Mouse (Mus musculus): ENCODE results near the gene Aktip.

Aktip gene

DNA sequence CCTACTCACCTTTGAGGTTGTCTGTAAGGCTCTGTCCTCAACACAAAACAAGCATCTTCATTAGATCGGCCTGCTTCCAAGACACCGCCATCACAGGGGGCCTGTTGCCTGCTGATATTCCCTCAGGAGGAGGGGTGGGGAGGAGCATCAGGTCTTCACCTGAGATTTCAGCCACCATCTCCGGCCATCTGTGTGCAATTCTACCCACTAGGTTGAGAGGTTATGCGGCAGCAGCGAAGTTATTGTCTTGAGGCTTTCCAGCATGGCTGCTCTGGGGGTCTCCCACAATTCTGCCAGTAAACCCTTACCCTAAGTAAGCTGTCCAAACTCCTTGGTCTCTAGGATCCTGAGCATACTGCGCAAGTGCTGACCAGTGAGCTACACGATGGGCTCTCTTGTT is at the start of gene Aktip:
TSS of gene Aktip (minus strand) at position 101 of the 400 bp plus-strand sequence.
- no peak for DNase-seq (ENCODE audit: low read depth)

DNA sequence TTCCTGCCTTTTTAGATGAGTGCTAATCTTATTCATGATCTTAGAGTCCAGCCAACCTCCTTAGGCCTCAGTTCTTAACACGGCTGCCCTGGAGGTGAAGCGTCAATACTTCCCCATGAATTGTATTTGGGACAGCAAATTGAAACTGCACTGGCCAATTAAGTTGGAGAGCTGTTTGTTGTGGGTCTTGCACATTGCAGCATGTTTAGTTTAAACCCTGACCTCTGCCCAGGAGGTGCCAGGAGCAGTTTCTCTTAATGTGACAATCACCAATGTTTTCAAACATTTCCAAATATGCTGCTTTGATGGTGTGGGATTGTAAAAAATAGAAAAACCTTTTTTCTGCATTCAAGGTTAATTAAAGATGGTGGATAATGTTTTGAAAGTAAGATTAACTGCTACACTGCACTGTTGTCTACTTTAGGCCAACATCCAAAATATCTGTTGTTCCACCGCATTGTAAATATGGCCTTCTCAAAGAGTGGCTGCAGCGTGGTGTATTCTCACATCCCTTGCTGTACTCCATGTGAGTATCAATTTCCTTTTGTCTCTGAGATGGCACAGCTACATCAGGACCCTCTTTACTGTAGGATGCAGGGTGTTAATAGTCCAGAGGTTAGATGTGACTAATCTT is 46.2 kb upstream of the Aktip start:
- DNase-seq (ENCODE audit: low read depth) = no peak

DNA sequence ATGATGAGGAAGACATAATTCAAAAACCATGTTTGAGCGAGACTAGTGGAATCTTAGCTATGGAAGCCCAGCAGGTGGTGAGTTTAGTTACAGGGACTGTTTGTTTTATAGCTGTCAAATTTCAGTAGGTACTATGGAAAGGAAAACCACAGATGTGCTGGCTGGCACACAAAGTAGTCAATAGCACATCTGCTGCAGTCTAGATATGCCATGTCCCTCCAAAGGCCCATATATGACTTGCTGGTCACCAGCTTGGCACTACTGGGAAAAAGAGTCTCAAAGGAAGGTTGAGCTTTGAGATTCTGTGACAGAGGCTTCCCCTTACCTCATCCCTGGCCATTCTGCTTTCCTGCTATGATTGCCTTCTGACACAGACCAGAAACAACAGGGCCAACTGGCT is 42.9 kb upstream of the Aktip start:
- no peak for DNase-seq (ENCODE audit: low read depth)

DNA sequence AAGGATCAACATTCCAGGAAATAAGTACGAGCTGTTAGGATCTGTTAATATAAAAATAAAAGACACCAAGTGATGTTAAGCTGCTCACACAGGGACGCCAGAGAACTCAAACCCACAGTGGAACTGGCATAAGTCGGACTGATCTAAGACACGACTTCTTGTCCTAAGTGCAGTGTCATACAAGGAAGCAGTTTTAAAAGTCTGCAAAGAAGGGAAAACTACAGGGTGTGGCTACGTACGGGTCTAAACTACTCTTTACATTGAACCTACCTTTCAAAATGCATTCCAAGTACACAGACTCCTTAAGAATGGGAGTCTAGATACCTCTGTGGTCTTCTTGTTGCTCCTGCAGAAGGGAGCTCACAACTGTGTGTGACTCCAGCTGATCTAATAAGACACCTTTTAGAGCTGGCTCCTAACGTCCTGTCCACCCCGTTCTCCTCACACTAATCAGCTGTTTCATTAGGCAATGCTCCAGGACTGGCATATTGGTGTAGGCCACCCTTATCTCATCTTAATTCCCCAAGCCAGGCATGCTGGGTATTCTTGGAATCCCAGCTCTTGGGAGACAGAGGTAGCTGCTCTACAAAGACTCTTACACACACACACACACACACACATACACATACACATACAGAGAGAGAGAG is 42.2 kb upstream of the Aktip start:
- no peak for DNase-seq (ENCODE audit: low read depth)

DNA sequence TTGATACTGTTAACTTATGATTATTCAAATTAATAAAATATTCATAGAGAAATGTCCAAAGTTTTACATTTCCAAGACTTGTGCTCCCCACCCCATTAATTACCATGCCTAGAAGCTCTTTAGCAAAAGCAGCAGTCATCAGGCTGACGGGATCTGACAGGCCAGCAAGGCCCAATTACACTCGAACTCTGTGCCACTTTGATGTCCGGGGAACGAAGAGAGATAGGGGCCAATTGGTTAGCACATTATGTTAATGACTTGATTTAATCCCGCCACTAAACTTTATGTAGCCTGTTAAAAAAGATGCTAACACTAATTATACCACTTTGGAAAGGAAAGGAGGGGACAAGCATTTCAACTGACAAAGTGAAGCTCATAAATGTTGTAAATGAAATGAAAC is 41.6 kb upstream of the Aktip start:
- no peak for DNase-seq (ENCODE audit: low read depth)

DNA sequence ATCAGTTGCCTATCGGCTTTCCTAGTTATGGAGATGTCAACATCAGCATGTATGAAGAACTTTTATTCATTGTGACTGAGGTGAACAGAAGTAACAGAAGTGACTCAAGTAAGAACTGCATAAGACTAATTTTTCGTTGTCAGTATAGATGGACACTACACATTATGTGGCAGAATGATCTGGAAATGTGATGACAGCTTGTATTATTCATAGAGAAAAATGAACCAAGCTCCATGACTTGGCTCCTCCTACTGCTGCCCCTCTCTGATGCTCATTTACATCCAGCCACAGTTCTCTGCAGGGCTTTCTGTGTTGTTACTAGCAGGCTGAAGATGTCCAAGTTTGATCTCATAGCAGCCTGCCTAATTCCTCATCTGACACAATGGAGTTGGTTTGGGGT is 37.4 kb upstream of the Aktip start:
- peak; percentile 85 for DNase-seq (ENCODE audit: low read depth)

DNA sequence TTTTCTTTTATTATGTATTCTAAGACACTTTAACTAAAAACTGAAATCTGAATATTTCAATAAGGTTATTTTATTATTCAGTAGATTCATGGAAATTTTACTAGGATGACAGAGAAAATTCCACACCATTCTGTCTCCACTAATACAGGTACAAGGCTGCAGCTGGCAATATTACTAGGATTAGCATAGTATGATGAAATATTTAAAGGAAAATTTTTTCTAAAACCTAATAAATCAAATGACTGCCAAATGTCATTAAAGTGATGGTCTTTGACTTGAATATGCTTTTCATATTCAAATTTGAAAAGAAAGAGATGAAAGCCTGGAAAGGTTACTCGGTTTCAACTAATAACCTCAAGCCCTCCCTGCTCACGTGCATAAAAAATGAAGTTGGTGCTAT is 34.3 kb upstream of the Aktip start:
- DNase-seq (ENCODE audit: low read depth) = no peak

DNA sequence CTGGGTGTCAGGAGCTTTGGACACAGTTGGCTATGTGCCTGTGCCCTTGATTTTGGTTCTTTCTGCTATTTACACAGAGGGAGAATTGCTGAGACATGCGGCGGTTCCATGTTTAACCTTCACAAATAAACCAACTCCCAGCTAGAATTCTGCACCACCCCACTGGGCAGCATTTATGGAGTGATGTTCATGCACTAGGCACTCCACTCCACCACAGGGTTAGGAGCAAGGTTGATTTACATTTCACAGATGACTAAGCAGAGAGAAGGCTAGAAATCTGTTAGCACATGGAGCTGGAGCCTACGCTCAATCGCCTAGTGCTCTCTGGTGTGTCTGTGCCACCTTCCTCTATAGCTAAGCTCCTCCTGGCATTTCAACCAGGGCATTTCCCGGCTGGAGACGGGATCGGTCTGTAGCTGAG is 27.7 kb upstream of the Aktip start:
- peak; percentile 52 for DNase-seq (ENCODE audit: low read depth)

DNA sequence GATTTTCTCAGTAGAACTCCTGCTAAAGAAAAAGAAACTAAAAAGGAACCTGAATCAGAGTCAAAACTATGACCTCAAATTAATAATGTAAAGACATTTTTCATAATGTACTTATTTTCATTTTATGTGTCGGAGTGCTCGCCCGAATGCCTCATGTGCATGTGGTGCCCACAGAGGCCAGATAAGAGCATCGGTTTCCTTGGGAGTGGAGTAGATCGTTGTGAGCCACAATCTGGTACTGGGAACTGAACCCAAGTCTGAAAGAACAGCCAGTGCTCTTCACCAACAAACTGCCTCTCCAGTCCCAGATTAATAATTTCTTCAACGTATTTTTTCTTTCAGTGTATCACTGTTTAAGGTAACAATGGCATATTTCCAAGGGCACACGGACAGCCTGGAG is 24.5 kb upstream of the Aktip start:
- DNase-seq (ENCODE audit: low read depth) = no peak

DNA sequence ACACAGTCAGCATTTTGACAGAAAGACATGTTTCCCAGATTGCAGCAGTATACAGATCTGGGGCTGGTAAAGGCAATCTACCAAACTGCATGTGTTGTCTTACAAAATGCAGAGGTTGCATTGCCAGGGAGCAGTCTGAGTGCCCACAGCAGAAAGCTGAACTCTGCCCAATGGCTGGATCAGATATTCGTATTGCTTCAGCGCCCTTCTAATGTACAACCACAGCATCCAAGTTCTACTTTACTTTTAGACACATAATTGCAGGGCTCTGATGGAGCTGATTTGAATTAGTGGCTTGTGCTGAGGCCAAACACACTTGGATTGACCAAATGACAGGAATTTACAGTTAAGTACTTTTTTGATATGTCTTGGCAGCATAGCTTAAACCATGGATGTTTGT is 22.1 kb upstream of the Aktip start:
- peak; percentile 70 for DNase-seq (ENCODE audit: low read depth)

DNA sequence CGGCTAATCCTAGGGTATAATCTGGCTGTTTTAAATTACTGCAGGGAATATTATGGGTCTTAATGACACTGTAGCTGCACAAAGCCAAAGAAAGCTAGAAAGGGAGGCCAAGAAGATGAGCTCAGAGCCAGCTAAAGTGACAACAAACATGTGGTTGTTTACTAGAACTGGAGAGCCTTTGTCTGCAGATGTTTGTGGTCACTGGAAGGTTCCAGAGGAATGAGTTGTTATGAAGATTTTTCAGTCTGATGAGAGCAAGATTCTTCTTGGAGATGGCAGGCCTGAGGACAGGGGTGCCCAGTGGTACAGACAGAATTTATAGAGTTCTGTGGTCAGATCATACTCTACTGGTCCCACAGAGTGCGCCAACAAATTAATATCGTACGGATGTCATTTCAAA is 18.5 kb upstream of the Aktip start:
- DNase-seq (ENCODE audit: low read depth) = peak; percentile 56

DNA sequence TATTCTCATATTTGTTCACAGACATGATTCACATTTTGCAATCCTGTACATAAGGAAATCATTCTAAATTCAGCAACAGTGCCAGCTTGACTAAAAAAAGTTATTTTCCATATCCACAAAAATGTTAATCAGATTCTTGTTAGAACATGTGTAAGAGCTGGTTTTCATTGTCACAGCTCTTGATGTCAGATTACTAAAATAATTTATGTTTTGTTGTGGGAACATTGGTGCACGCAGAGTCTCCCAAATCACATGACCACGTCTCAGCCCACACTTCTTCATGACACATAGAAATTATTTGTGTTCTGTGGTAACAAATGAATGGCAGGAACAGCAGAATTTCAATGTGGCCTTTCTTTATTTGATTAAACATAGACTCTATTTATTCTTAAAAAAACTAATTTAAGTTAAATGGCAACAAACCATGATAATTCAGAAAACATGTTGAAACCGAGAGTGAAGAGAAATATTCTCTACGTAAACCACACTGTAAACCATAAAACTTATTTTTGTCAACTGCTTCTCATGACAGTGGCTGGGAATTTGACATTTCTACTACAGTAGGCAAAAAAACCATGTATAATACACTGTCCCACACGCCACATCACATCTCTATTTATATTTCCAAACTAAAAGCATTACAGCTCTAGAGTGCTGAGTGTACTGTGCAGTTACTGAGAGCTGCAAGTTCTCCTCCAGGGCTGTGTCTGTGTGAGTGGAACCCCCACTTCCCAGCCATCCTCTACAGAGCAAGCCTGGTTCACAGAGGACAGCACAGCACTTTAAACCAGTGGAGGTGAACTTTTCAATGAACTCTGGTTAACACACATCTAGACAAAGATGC is 17.5 kb upstream of the Aktip start:
- DNase-seq (ENCODE audit: low read depth) = peak; percentile 79

DNA sequence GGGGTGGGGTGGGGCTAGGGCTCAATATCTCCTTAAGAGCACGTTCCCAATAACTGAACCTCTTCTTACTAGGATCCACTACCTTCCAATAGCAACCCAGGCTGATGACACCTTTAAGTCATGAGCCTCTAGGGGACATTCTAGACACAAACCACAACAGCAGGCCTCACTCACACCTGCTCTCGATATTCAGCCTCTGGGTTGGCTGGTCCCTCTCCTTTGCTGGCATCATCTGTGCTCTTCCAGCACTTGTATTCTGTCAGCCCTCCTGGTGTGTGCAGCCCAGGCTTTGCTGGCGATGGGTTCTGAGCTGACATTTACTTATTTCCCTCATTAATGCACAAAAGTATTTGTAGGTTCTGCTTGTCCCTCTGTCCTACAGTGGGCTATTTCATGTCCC is 14.5 kb upstream of the Aktip start:
- DNase-seq (ENCODE audit: low read depth) = no peak

DNA sequence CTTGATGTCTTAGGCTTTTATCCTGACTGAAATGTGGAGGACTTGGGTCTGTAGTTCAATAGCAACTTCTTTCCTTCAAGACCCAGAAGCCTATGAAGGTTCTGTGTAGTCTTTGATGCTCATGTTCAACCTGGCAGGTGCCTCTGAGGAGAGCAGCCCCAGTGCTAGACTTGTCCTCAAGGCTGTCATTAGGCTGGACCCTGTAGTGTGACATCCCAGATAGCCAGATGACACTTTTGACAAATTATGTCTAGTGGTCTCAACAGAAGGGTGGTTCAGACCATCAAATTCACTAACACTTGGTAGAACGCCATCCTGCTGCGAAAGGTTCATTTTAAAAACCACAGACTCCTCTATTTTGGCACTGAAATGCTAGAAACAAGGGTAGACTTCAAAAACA is 13.2 kb upstream of the Aktip start:
- no peak for DNase-seq (ENCODE audit: low read depth)

DNA sequence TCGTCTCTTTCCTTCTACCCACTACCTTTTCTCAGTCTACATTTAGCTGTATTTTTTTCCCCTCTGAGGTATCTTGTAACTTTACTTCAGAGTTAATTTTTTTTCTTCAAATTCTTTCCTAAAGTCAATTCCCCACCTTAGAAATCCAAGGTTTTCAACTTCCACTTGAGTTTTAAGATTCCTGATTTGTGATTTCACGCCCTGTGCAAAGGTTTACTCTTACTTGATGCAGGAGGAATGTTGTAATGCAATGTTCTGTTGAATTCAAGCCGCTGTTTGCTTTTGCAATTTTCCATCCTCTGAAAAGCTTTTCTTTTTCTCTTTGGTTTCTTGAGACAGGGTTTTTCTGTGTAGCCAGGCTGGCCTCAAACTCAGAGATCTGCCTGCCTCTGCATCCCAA is 9.9 kb upstream of the Aktip start:
- no peak for DNase-seq (ENCODE audit: low read depth)

DNA sequence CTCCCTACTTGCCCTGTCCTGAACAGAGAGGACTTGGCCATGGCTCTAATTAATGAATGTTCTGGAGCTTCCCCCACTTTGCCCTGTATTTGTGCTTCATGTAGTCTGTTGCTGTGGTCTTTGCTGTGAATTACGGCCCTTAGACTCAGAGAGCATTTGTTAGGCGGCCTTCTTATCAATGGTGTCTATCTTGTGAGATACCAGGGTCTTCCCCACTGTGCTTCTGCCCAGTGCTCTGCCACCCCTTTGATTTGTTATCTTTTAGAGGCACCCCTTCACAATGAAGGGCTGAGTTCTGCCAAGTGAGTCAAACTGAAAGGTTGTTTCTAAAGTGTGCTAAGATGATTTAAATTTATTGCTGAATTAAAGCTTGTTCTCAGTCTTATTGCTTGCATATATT is 7.9 kb upstream of the Aktip start:
- DNase-seq (ENCODE audit: low read depth) = no peak

DNA sequence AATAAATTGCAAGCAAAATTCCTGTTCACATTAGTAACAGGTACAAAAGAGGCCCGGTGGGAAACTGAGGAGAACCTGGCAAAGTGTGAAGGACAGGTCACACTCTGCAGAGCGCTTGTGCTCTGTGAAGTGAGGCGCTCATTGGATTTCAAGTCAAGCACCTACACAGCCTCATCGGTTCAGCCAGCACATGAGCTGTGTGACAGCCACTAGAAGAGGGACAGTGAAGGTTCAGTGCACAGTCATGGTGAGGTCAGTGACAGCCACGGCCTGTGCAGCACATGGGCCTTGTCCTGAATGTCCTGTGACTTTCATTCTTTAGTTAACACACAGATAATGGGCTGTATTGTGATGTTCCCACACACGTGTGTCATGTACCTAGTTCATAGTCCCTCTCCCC is 6.1 kb upstream of the Aktip start:
- DNase-seq (ENCODE audit: low read depth) = no peak

DNA sequence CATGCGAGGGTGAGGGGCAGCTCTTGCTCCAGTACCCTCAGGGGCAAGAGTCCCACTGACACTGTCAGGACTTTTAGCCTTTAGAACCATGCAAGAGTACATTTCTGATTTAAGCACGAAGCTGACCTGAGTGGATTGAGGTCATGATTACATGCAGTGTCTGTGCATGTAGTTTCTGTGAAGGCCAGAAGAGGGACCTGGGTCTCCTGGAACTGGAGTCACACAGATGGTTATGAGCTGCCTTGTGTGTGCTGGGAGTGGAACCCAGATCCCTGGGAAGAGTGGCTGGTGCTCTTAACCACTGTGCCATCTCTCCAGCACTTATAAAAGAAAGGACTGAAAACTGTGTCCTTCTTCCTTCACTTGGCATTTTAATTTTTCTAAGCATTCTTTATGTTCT is 1.4 kb upstream of the Aktip start:
- DNase-seq (ENCODE audit: low read depth) = no peak

DNA sequence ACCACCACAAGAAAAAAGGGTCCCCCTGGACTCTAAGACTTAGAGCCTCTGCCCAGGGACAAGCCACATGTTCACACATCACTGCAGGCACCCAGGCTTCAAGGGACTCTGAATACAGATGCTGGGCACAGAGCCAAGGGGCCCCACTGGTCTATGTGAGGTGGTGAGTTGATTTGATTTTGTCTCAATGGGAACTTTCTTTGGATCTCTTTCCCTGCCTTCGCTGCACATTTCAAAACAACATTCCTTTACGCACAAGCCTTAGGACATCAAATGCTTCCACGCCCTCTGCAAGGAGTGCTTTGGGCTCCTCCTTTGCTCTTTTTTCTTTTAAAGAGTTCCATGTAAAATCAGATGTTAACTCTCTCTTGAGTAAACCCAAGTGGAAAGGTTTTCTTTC is 1.7 kb downstream of the Aktip start:
- no peak for DNase-seq (ENCODE audit: low read depth)

DNA sequence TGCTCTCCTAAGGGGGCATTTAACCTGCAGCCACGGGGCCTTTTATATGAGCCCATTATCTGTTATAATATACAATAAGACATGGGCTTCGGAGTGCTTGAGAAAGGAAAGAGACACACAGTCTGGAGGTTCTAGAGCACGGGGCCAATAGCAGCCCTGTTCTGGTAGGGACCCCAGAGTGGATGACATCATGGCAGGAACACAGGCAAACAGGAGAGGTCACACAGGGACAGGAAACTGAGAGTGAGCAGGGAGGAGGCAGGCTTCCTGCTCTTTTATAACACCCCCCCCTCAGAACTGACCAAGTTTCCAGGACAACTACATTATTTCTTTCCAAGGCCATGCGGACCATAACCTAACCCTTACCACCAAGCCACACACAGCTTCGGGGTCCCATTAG is 2.5 kb downstream of the Aktip start:
- DNase-seq (ENCODE audit: low read depth) = no peak

DNA sequence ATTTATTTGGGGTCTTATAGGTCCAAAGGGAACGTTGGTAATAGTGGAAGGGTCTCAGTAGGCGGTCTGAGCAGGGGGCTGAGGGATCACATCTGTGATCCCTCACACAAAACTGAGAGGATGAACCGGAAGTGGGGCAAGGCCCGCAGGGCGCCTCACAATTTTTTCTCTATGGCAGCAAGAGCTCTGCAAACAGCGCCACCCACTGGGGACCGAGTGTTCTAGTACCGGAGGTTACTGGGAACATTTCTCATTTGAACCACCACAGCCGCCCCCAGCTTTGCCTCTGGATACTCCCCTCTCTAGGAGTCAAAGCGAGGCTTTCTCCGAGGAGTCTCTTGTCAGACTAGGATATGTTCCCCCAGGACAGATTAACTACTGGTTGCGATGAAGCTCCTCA is 3.1 kb downstream of the Aktip start:
- no peak for DNase-seq (ENCODE audit: low read depth)

DNA sequence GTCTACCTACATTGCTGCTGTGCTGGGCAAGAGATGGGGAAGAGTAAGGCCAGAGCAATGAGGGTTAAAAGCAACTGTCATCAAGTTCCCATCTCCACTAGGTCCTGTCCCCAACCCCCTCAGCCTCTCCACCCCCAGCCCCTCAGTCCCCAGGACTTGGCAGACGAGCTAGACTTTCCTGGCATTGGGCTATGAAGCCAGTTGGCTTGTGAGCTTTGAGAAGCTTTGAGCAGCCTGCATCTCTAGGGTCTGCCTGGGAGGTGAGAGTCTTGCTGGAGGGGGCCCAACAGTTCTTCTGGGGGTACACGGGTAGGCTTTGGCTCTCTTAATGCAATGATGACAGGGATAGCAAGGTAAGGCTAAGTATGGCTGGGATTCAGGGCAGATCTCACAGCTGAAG is 5.7 kb downstream of the Aktip start:
- no peak for DNase-seq (ENCODE audit: low read depth)

DNA sequence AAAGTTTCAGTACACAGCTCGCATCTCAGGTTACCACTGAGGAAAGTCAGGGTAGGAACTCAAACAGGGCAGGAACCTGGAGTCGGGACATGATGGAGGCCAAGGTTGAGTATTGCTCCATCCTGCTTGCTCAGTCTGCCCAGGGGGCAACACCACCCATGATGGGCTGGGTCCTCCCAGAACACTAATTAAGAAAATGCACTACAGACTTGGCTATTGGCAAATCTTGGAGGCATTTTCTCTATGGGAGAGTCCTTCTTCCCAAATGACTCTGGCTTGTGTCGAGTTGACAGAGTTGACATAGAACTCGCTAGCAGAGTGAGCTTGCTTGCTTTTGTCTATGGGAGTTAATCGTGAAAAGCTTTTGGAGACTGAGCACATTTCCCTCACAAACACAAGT is 6.8 kb downstream of the Aktip start:
- DNase-seq (ENCODE audit: low read depth) = no peak
